Mouse (Mus musculus) hindbrain, postnatal 0 days (tissue): ENCODE results near the gene Zc3h10. TPM values are rescaled to one million over a fixed set of nuclear protein-coding genes. Genes with fewer than 3 reads are reported as not detected.
A peak's percentile ranks its signal among the peaks of the same experiment; 100 is the strongest.

Experiments
- ATAC-seq: fragments of 200-750 bp; cut with Nextera tagmentation; 2 replicates; pipeline ENCODE4 v1.8.0; 2017; ENCODE audit warnings: mild to moderate bottlenecking, moderate TSS enrichment, moderate library complexity
- DNase-seq: peaks from one replicate; pipeline ENCODE4 v3.0.0-alpha.2; 2015; ENCODE audit warnings: low spot score
- H3K27ac ChIP-seq: fragments of 300-500 bp; sonication (generic); 2 replicates; pipeline ENCODE4 v1.5.1; 2014; ENCODE audit warnings: mild to moderate bottlenecking
- H3K27me3 ChIP-seq: fragments of 300-500 bp; sonication (generic); 2 replicates; pipeline ENCODE4 v1.6.1; 2014; ENCODE audit warnings: low read length, mixed read lengths; ENCODE audit not compliant: insufficient read depth
- H3K36me3 ChIP-seq: fragments of 300-500 bp; sonication (generic); 2 replicates; pipeline ENCODE4 v1.6.1; 2014; ENCODE audit warnings: low read length, mixed read lengths; ENCODE audit not compliant: insufficient read depth
- H3K4me1 ChIP-seq: fragments of 300-500 bp; sonication (generic); 2 replicates; pipeline ENCODE4 v1.6.1; 2014; ENCODE audit warnings: antibody characterized with exemption, low read length, mixed read lengths; ENCODE audit not compliant: insufficient read depth
- H3K4me2 ChIP-seq: fragments of 300-500 bp; sonication (generic); 2 replicates; pipeline ENCODE4 v1.6.1; 2014; ENCODE audit warnings: low read depth, mild to moderate bottlenecking, low read length, moderate library complexity, mixed read lengths
- H3K4me3 ChIP-seq: fragments of 300-500 bp; sonication (generic); 2 replicates; pipeline ENCODE4 v1.5.1; 2014; ENCODE audit warnings: low read length
- H3K9ac ChIP-seq: fragments of 300-500 bp; sonication (generic); replicated peaks from 2 replicates; pipeline ENCODE4 v1.6.1; 2014; ENCODE audit warnings: mild to moderate bottlenecking, low read length, moderate library complexity, mixed read lengths
- H3K9me3 ChIP-seq: fragments of 300-500 bp; sonication (generic); 2 replicates; pipeline ENCODE4 v1.6.1; 2016; ENCODE audit warnings: low read length, mixed read lengths
- CTCF ChIP-seq: IDR thresholded peaks from 2 replicates; pipeline ENCODE4 v1.5.1; 2016; ENCODE audit warnings: antibody characterized with exemption, control low read depth, low read depth
- WGBS: fragments of 180-500 bp; shearing (Covaris S2); extraction: QIAGEN DNeasy Blood & Tissue Kit; methylation state at CpG from one replicate; pipeline ENCODE4 v1.1.7; 2014; 5-methylcytosine and 5-hydroxymethylcytosine counted together
- polyA plus RNA-seq: library from polyadenylated mRNA; unstranded; fragments of >200 nt; fragmentation: Nextera tagmentation; extraction: Ambion mirVana; gene quantifications from 2 replicates; pipeline ENCODE4 v1.2.1, GENCODE M21; 2015
- total RNA-seq: library from RNA; depleted of rRNA; stranded (reverse); fragments of >200 nt; gene quantifications from 2 replicates; pipeline ENCODE4 v1.2.3, GENCODE M21; 2014

The Zc3h10 gene
- total and polyA plus RNA-seq, 2 experiments from 2014 or later = 12.5 to 19.4 TPM

GRCm38 (mm10) chr10:128546787-128547186 lies 787 bp downstream of the Zc3h10 start:
- Histone ChIP-seq H3K9ac (peak overlapping the region; percentile 71), H3K4me3 (peak overlapping the region; percentile 73), H3K4me2 (peak overlapping the region; percentile 79), H3K27me3 (no peaks in the 10 kb centered on the region), H3K9me3 (no peaks in the 10 kb centered on the region), H3K27ac (peak overlapping the region; percentile 97), H3K4me1 (0 out of 2 replicates have a peak, but pooled peaks cover 5% of the 10 kb centered on the region), H3K36me3 (peaks cover 28% of the 10 kb centered on the region)
- no peak for ATAC-seq
- no peak for DNase-seq
- TF ChIP-seq CTCF = no peak
- 22% methylated on average over 7 of the region's 7 CpGs for WGBS

GRCm38 (mm10) chr10:128546361-128546760 lies 1.2 kb downstream of the Zc3h10 start:
- Histone ChIP-seq H3K4me2 (peak overlapping the region; percentile 79), H3K27ac (no peak overlapping the region; the same call in 1 of the 2 replicates), H3K9me3 (no peaks in the 10 kb centered on the region), H3K4me3 (peak overlapping the region; percentile 73), H3K27me3 (no peaks in the 10 kb centered on the region), H3K9ac (peak overlapping the region; percentile 71; the same call in 1 of the 2 replicates), H3K36me3 (peaks cover 28% of the 10 kb centered on the region), H3K4me1 (0 out of 2 replicates have a peak, but pooled peaks cover 5% of the 10 kb centered on the region)
- peak; percentile 81 for TF ChIP-seq CTCF
- 13% methylated on average over 4 of the region's 4 CpGs for WGBS
- ATAC-seq (no peak), DNase-seq (peak; percentile 80)

GRCm38 (mm10) chr10:128545570-128545898 lies 2.0 kb downstream of the Zc3h10 start:
- TF ChIP-seq CTCF = no peak
- Histone ChIP-seq H3K9me3 (no peaks in the 10 kb centered on the region), H3K4me1 (0 out of 2 replicates have a peak, but pooled peaks cover 5% of the 10 kb centered on the region), H3K27ac (no peak overlapping the region), H3K4me3 (no peak overlapping the region), H3K27me3 (no peaks in the 10 kb centered on the region), H3K9ac (0 out of 2 replicates have a peak overlapping the region, but pooled peaks have one; percentile 9), H3K4me2 (no peak overlapping the region), H3K36me3 (peaks cover 31% of the 10 kb centered on the region)
- WGBS = 92% methylated on average over 3 of the region's 3 CpGs
- DNase-seq (no peak), ATAC-seq (no peak)

- WGBS = 93% methylated on average over 37 of the region's 37 CpGs
- H3K36me3 ChIP-seq = peaks cover 31% of the 10 kb centered on the region
- H3K9me3 ChIP-seq = no peaks in the 10 kb centered on the region
- no peak overlapping the region for H3K4me3 ChIP-seq
- no peak for TF ChIP-seq CTCF
- H3K4me2 ChIP-seq = no peak overlapping the region
- H3K4me1 ChIP-seq = 0 out of 2 replicates have a peak, but pooled peaks cover 5% of the 10 kb centered on the region
- ATAC-seq (no peak), DNase-seq (no peak)
- H3K27ac ChIP-seq = no peak overlapping the region
- H3K9ac ChIP-seq = no peak overlapping the region
- no peaks in the 10 kb centered on the region for H3K27me3 ChIP-seq
These were observed 2.7 kb downstream of the Zc3h10 start for GRCm38 (mm10) chr10:128544674-128545569.

GRCm38 (mm10) chr10:128544151-128544657 lies 3.4 kb downstream of the Zc3h10 start:
- 96% methylated on average over 15 of the region's 15 CpGs for WGBS
- DNase-seq = no peak
- H3K9me3 ChIP-seq = no peaks in the 10 kb centered on the region
- no peak overlapping the region for H3K9ac ChIP-seq
- H3K4me2 ChIP-seq = no peak overlapping the region
- 0 out of 2 replicates have a peak, but pooled peaks cover 5% of the 10 kb centered on the region for H3K4me1 ChIP-seq
- no peak for ATAC-seq
- H3K36me3 ChIP-seq = peaks cover 31% of the 10 kb centered on the region
- H3K4me3 ChIP-seq = no peak overlapping the region
- H3K27ac ChIP-seq = no peak overlapping the region
- no peak for TF ChIP-seq CTCF
- no peaks in the 10 kb centered on the region for H3K27me3 ChIP-seq

- no peak overlapping the region for H3K4me3 ChIP-seq
- no peak for DNase-seq
- H3K27ac ChIP-seq = no peak overlapping the region
- TF ChIP-seq CTCF = no peak
- H3K9ac ChIP-seq = 0 out of 2 replicates have a peak overlapping the region, but pooled peaks have one; percentile 7
- H3K36me3 ChIP-seq = peaks cover 31% of the 10 kb centered on the region
- ATAC-seq = no peak
- no peaks in the 10 kb centered on the region for H3K27me3 ChIP-seq
- H3K4me2 ChIP-seq = no peak overlapping the region
- WGBS = 59% methylated on average over 2 of the region's 2 CpGs
- H3K9me3 ChIP-seq = no peaks in the 10 kb centered on the region
- H3K4me1 ChIP-seq = 0 out of 2 replicates have a peak, but pooled peaks cover 5% of the 10 kb centered on the region
These were observed 4.5 kb downstream of the Zc3h10 start for GRCm38 (mm10) chr10:128543100-128543499.
